Mouse (Mus musculus) ES-E14 (cell line): ENCODE results near the gene Ffar3.

Experiments
- CHD2 ChIP-seq: IDR thresholded peaks from 2 replicates; pipeline ENCODE4 v1.6.1; 2014; ENCODE audit warnings: mild to moderate bottlenecking, low read depth, low read length, inconsistent platforms
- HCFC1 ChIP-seq: IDR thresholded peaks from 2 replicates; pipeline ENCODE4 v1.6.1; 2012; ENCODE audit warnings: low read length, inconsistent platforms, borderline replicate concordance; ENCODE audit not compliant: insufficient read depth
- MAFK ChIP-seq: IDR thresholded peaks from 2 replicates; pipeline ENCODE4 v1.6.1; 2014; ENCODE audit warnings: mild to moderate bottlenecking, low read depth, low read length, inconsistent platforms; ENCODE audit not compliant: insufficient read depth
- ZC3H11A ChIP-seq: IDR thresholded peaks from 2 replicates; pipeline ENCODE4 v1.6.1; 2012; ENCODE audit warnings: low read depth, mild to moderate bottlenecking, inconsistent platforms, low read length, borderline replicate concordance

DNA sequence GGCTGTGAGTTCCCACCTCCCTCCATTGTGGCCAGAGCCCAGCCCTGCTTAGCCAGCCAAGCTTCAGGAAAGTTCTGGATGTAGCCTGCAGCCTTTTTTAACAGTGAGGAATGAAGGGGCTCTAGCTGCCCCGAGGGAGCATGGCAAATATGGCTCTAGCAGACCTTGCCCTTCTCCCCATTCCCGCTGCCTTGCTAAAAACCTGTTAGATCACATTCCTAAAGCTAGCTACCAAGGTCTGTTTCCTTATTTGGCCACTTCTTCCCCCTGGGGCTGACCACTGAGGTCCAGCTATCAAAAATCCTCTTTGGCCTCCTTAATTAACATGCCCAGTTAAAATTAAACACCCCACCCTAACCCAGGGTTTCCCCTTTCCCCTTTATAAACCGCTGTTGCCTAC is 36.5 kb upstream of the Ffar3 start:
- no peak for TF ChIP-seq HCFC1
- no peak for TF ChIP-seq ZC3H11A
- TF ChIP-seq MAFK = no peak
- no peak for TF ChIP-seq CHD2
